Mouse (Mus musculus) embryonic facial prominence, embryonic 13.5 days (tissue): ENCODE measurements around the gene Tpi1. TPM values are rescaled to one million over a fixed set of nuclear protein-coding genes. Genes with fewer than 3 reads are reported as not detected.

Source experiments
- ATAC-seq: fragments of 200-750 bp; cut with Nextera tagmentation; 2 replicates; pipeline ENCODE4 v1.8.0; 2017; ENCODE audit warnings: low read depth; ENCODE audit not compliant: insufficient number of reproducible peaks, insufficient read depth, low FRiP score, low TSS enrichment
- H3K27ac ChIP-seq: fragments of 300-500 bp; sonication (generic); 2 replicates; pipeline ENCODE4 v1.5.1; 2015; ENCODE audit warnings: moderate library complexity, mild to moderate bottlenecking, inconsistent platforms
- H3K27me3 ChIP-seq: fragments of 300-500 bp; sonication (generic); 2 replicates; pipeline ENCODE4 v1.6.1; 2015; ENCODE audit warnings: mild to moderate bottlenecking, inconsistent platforms
- H3K36me3 ChIP-seq: fragments of 300-500 bp; sonication (generic); 2 replicates; pipeline ENCODE4 v1.6.1; 2015; ENCODE audit warnings: mild to moderate bottlenecking, inconsistent platforms
- H3K4me1 ChIP-seq: fragments of 300-500 bp; sonication (generic); 2 replicates; pipeline ENCODE4 v1.6.1; 2015; ENCODE audit warnings: inconsistent platforms
- H3K4me2 ChIP-seq: fragments of 300-500 bp; sonication (generic); 2 replicates; pipeline ENCODE4 v1.6.1; 2015; ENCODE audit warnings: moderate library complexity, mild to moderate bottlenecking, inconsistent platforms
- H3K4me3 ChIP-seq: fragments of 300-500 bp; sonication (generic); 2 replicates; pipeline ENCODE4 v1.5.1; 2015; ENCODE audit warnings: mild to moderate bottlenecking, inconsistent platforms
- H3K9ac ChIP-seq: fragments of 300-500 bp; sonication (generic); 2 replicates; pipeline ENCODE4 v1.6.1; 2015; ENCODE audit warnings: mild to moderate bottlenecking, inconsistent platforms
- H3K9me3 ChIP-seq: fragments of 300-500 bp; sonication (generic); 2 replicates; pipeline ENCODE4 v1.6.1; 2016; ENCODE audit warnings: inconsistent platforms
- WGBS: fragments of 180-500 bp; shearing (Covaris S2); methylation state at CpG from one replicate; pipeline ENCODE4 v1.1.7; 2015; ENCODE audit warnings: mixed read lengths; 5-methylcytosine and 5-hydroxymethylcytosine counted together
- polyA plus RNA-seq: library from polyadenylated mRNA; unstranded; fragments of >200 nt; fragmentation: Nextera tagmentation; extraction: Ambion mirVana; gene quantifications from 2 replicates; pipeline ENCODE4 v1.2.1, GENCODE M21; 2015

Tpi1 gene
- 710 and 723 TPM in 2 replicates for polyA plus RNA-seq

DNA sequence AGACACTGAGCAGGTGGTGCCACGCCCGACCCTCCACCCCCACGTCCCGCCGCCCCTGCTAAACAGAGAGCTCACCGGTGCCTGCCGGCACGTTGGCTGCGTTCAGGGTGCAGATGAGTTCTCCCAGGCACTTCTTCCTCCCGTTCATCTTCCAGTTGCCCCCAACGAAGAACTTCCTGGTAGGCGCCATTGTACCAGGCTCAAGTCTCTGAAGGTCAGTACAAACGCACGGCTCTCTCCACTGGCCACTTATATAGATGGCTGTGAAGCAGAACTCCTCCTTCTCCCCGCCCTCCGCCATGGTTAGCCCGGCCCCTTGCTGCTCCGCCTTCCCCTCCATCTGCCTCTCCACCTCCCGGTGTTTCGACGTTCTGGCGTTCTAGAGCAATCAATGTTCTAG, at the start of gene Tpi1:
Gene Tpi1 (minus strand): TSS at position 364 of the 400 bp plus-strand sequence.
- ATAC-seq: peak; percentile 88
- H3K27ac ChIP-seq: peak within 1 kb of the TSS; percentile 92
- peak within 1 kb of the TSS; percentile 73 for H3K4me3 ChIP-seq
- peaks cover 64% of the 10 kb centered on the region for H3K36me3 ChIP-seq
- no peaks in the 10 kb centered on the region for H3K27me3 ChIP-seq
- peaks cover 43% of the 10 kb centered on the region for H3K4me1 ChIP-seq
- H3K4me2 ChIP-seq: peak within 1 kb of the TSS; percentile 92
- peak within 1 kb of the TSS; percentile 89 for H3K9ac ChIP-seq
- 0% methylated on average over 22 of the region's 22 CpGs for WGBS
- H3K9me3 ChIP-seq: no peaks in the 10 kb centered on the region

DNA sequence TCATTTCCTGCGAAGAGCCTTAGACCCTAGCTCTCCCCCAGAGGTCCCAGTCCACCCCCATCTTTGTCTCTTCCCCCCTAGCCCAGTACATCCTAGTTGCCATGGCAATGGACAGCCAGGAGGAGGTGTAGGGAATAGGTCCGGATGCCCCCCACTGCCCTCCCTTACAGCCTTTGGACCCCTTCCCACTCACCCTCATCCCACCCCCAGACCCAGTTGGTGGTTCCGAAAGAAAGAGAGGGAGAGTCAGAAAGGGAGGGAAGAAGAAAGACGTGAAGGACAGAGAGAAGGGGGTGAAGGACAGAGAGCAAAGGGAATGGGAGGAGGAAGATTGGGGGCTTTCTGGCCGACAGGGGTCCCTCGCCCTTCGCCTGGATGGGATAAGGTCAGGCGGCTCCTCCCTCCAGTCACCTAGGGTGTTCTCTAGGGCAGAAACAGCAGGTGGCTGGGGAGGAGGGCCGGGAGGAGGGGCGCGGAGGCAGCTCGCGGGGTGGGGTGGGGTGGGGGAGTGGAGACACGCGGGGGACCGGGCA, 49.1 kb upstream of the Tpi1 start:
- Histone ChIP-seq H3K36me3 (no peaks in the 10 kb centered on the region), H3K27ac (no peak overlapping the region), H3K9me3 (no peaks in the 10 kb centered on the region), H3K4me3 (peak overlapping the region; percentile 55), H3K27me3 (peaks cover 42% of the 10 kb centered on the region), H3K4me1 (peaks cover 55% of the 10 kb centered on the region), H3K9ac (peak overlapping the region; percentile 78), H3K4me2 (peak overlapping the region; percentile 84)
- under 1% methylated on average over 15 of the region's 16 CpGs for WGBS
- ATAC-seq: peak; percentile 11; the same call in 1 of the 2 replicates

DNA sequence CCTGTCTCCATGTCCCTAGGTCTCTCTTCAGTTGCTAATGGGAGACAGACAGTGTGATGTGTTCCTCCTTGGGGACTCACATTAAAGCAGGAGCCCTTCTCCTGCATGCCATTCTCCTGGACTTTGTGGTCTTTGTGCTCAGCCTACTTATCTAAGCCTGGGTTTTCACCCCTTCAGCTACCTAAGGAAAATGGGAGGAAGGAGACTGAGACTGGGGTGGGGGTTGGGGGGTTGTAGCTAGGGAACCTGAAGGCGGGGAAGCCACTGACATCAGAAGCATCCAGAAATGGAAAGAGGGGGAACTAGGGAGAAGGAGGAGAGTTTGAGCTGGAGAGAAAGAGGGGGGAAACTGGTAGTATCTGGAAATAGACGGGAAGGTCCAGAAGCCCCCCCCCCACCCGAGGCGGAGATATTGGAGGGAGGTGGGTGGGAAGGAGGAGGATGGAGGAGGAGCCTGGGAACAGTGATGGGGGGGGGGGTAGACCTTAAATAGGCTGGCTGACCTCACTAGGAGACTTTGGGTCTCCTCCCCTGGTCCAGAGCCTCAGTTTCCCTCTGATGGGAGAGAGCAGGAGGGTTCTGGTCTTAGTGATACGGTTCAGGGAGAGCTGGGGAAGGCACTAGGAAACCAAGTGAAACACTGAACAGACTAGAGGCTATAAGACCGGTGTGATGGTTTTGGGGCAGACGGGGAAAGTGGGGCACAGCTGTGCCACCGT, 48.5 kb upstream of the Tpi1 start:
- Histone ChIP-seq H3K9me3 (no peaks in the 10 kb centered on the region), H3K9ac (peak overlapping the region; percentile 78), H3K4me3 (peak overlapping the region; percentile 55), H3K4me1 (peaks cover 60% of the 10 kb centered on the region), H3K4me2 (peak overlapping the region; percentile 84), H3K36me3 (no peaks in the 10 kb centered on the region), H3K27ac (no peak overlapping the region), H3K27me3 (peaks cover 42% of the 10 kb centered on the region)
- 10% methylated on average over 8 of the region's 8 CpGs for WGBS
- ATAC-seq: no peak

DNA sequence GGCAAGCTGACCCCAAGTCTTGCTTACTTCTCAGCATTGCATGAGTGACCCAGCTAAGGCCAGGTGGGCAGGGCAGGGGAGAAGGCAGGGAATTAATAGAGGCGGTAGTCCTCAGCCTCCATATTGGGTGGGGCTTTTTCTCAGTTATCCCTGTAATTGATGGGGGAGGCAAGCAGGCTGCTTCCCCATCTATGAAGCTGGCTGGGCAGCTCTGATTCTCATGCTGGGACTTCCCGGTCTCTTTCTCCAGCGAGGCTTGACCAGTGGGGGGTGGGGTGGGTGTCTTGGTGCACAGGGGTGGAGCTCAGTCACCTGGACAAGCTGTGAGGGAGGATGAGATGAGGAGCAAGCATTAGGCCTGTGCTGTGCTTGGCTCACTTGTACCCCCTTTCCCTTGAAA, 47.7 kb upstream of the Tpi1 start:
- no peaks in the 10 kb centered on the region for H3K9me3 ChIP-seq
- H3K4me3 ChIP-seq: no peak overlapping the region
- WGBS: 25% methylated on average over 3 of the region's 3 CpGs
- H3K36me3 ChIP-seq: no peaks in the 10 kb centered on the region
- H3K4me2 ChIP-seq: no peak overlapping the region
- H3K4me1 ChIP-seq: peaks cover 60% of the 10 kb centered on the region
- ATAC-seq: no peak
- peaks cover 42% of the 10 kb centered on the region for H3K27me3 ChIP-seq
- no peak overlapping the region for H3K27ac ChIP-seq
- no peak overlapping the region for H3K9ac ChIP-seq

DNA sequence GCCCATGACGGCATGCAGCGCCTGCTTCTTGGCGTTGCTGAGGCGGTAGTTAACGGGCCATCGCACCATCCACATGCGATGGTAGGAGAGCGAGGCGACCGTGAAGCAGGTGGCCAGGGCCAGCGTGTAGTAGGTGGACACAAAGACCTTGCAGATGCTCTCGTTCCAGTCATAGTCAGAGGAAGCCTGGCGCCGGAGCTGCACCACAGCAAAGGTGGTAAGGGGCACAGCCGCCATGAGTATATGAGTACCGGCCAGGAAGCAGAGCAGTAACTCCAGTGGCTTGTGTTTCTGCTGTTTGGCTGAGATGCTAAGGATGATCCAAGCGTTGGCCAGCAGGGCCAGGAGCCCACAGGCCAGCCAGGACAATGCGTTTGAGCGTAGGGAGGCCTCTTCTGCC, 47.2 kb upstream of the Tpi1 start:
- H3K9ac ChIP-seq: no peak overlapping the region
- H3K4me2 ChIP-seq: no peak overlapping the region
- H3K9me3 ChIP-seq: no peaks in the 10 kb centered on the region
- no peak for ATAC-seq
- H3K4me3 ChIP-seq: no peak overlapping the region
- H3K27ac ChIP-seq: no peak overlapping the region
- H3K36me3 ChIP-seq: no peaks in the 10 kb centered on the region
- H3K4me1 ChIP-seq: peaks cover 61% of the 10 kb centered on the region
- WGBS: 81% methylated on average over 19 of the region's 19 CpGs
- peaks cover 42% of the 10 kb centered on the region for H3K27me3 ChIP-seq

DNA sequence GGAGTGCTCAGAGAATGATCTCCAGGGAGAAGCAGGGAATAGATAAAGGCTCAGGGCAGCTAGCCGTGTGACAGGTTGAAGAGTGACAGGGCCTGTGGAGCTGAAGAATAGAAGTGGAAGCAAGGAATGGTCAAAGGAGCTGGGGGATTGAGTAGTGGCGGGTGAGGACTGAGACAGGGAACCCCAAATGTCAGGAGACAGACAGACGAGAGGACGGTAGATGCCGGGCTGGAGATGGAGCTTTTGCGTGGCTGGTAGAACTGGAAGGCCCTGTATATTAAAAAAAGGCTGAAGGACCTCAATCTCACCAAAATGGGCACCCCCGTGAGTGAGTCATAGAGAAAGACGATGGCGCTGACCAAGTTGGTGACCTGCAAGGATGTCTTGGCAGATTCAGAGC, 46.4 kb upstream of the Tpi1 start:
- no peaks in the 10 kb centered on the region for H3K9me3 ChIP-seq
- WGBS: 87% methylated on average over 9 of the region's 9 CpGs
- H3K4me1 ChIP-seq: peaks cover 69% of the 10 kb centered on the region
- ATAC-seq: no peak
- 0 out of 2 replicates have a peak overlapping the region, but pooled peaks have one; percentile 33 for H3K9ac ChIP-seq
- no peak overlapping the region for H3K27ac ChIP-seq
- H3K27me3 ChIP-seq: peaks cover 35% of the 10 kb centered on the region
- no peak overlapping the region for H3K4me2 ChIP-seq
- H3K4me3 ChIP-seq: no peak overlapping the region
- no peaks in the 10 kb centered on the region for H3K36me3 ChIP-seq

DNA sequence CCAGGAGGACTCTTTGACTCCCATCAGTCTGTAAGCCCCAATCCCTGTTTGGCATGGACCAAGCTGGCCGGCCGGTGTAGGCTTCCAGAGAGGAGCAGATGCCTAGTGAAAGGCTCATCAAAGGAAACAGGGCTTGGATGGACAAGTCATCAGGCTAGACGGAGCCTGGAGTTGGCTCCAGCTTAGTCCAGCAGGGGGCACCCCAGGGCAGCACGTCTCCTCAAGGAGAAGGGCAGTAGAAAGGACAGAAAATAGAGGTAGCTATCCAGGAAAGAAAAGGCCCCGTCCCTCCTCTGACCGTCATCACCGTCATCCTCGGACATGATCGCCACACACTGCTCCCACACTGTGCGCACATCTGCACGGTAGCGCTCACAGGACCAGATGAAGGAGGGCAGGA, 45.6 kb upstream of the Tpi1 start:
- no peak for ATAC-seq
- H3K27me3 ChIP-seq: peaks cover 27% of the 10 kb centered on the region
- H3K27ac ChIP-seq: peak overlapping the region; percentile 28; the same call in 1 of the 2 replicates
- peak overlapping the region; percentile 4; the same call in 1 of the 2 replicates for H3K4me3 ChIP-seq
- peaks cover 5% of the 10 kb centered on the region for H3K36me3 ChIP-seq
- no peaks in the 10 kb centered on the region for H3K9me3 ChIP-seq
- H3K4me1 ChIP-seq: peaks cover 70% of the 10 kb centered on the region
- 7% methylated on average over 12 of the region's 12 CpGs for WGBS
- 0 out of 2 replicates have a peak overlapping the region, but pooled peaks have one; percentile 33 for H3K9ac ChIP-seq
- H3K4me2 ChIP-seq: peak overlapping the region; percentile 20; the same call in 1 of the 2 replicates

DNA sequence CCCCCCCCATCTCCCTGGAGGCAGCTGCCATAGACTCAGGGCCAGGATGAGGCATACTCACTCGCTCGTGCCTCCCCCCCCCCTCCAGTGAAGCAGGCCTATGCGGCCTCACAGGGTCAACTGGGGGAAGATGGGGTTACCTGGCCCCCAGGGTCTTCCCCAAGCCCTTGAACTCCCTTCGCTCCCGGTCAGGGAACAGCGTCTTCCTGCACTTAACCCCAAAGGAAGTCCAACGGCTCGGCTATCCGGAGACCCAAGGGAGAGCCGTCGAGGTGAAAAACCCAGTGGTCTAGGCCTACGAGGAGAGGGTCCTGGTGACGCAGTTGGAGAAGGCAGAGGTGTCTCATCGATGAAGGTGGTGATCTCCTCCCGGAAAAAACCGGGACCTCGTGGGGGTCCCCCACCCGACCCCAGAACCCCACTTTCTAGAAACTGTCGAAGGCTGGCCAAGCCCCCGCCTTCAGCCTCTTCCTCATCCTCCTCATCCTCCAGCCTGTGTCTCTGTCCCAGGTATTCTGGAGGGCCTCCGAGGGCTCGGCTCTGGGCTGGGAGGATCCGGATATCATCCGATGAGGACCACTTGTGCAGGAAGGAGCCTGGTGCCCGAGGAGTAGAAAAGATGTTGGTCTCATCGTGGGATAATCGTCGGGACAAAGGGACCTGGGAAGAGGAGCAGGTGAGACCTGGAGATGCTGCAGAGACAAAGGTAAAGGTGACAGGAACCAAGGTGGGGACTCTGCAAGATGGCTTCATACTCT, 44.6 kb upstream of the Tpi1 start:
- no peak for ATAC-seq
- Histone ChIP-seq H3K36me3 (peaks cover 14% of the 10 kb centered on the region), H3K4me2 (peak overlapping the region; percentile 68), H3K9ac (peak overlapping the region; percentile 99; the same call in 1 of the 2 replicates), H3K9me3 (no peaks in the 10 kb centered on the region), H3K4me3 (peak overlapping the region; percentile 2; the same call in 1 of the 2 replicates), H3K27ac (no peak overlapping the region), H3K4me1 (peaks cover 63% of the 10 kb centered on the region), H3K27me3 (peaks cover 19% of the 10 kb centered on the region)
- 71% methylated on average over 28 of the region's 28 CpGs for WGBS

DNA sequence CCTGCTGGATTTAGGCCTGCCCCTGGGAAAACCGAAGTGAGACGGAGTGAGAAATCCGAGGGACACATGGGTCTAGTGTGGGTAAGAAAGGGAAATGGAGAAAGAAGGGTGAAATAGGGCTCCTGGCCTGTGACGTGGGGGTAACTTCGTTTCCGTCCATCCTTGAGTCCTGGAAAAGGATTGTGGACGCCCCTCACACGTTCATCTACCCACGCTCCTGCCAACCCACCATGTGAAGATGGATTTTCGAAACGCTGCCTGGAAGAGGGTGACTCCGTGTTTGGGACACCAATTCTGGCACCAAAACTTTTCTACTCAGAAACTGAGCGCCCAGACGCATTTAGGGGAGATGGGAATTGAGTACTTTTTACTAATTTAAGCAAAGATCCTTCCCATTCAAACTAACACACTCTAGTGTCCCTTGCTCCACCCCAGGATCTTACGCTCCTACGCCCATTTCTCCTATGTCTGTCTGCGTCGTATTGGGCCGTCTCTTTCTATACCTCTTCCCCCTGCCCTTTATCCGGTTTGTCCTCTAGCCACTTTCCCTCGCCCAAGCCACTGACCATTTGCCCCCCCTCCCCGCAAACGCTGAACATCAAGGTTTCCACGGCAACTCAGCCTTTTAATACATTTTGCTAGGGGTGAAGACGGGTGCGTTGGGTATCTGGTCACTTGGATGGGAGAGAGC, 43.9 kb upstream of the Tpi1 start:
- Histone ChIP-seq H3K36me3 (peaks cover 21% of the 10 kb centered on the region), H3K4me2 (peak overlapping the region; percentile 68), H3K27ac (peak overlapping the region; percentile 100), H3K27me3 (peaks cover 16% of the 10 kb centered on the region), H3K9ac (peak overlapping the region; percentile 99), H3K4me3 (peak overlapping the region; percentile 84), H3K4me1 (peaks cover 57% of the 10 kb centered on the region), H3K9me3 (no peaks in the 10 kb centered on the region)
- WGBS: 26% methylated on average over 26 of the region's 26 CpGs
- no peak for ATAC-seq

DNA sequence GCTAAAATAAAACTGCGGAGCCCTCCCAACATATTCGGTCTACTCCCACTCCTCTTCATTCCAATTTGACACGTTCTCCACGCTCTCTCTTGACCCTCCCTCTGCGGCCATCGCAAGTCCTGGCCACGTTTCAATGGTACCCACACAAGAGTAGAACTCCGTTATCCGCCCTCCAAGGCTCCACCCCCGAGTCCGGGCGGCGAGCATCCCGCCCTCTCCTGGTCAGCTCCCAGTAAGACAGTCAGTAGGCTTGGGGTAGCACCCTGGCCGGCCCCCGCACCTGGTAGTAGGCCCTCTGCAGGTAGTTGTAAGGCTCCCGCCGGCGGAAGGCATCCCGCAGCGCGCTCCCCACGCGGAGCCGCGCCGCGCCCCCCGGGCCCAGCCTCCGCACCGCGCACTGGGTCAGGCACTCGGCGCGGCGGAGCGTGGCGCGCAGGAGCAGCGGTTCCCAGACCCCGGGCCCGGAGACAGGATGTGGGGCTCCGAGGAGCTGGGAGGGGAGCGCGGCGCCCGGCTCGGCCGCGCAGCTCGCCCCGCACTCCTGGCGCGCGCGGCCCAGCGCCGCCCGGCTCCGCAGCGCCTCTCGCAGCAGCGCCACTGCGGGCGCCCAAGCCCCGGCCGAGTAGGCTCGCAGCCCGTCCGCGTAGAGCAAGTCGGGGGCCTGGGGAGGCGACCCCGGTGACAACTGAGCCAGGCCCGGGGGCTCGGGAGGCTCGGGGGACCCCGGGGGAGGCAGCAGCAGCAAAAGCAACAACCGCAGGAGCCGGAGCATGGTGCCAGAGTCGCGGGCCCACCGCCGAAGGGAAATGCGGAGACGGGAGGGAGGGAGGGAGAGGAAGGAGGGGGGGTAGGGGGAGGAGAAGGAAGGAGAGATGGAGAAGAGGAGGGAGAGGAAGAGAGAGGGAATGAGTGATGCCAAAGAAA, 43.1 kb upstream of the Tpi1 start, which contains the start of gene P3h3:
Gene P3h3 (minus strand): TSS at position 837 of the 924 bp plus-strand sequence.
- H3K27ac ChIP-seq: peak within 1 kb of the TSS; percentile 100
- H3K36me3 ChIP-seq: peaks cover 29% of the 10 kb centered on the region
- peak within 1 kb of the TSS; percentile 68 for H3K4me2 ChIP-seq
- H3K4me1 ChIP-seq: peaks cover 49% of the 10 kb centered on the region
- WGBS: under 1% methylated on average over 86 of the region's 86 CpGs
- H3K4me3 ChIP-seq: peak within 1 kb of the TSS; percentile 84
- peak within 1 kb of the TSS; percentile 99 for H3K9ac ChIP-seq
- peak; percentile 87 for ATAC-seq
- peaks cover 10% of the 10 kb centered on the region; the same call in 1 of the 2 replicates for H3K27me3 ChIP-seq
- no peaks in the 10 kb centered on the region for H3K9me3 ChIP-seq
